Mouse (Mus musculus) embryonic facial prominence, embryonic 10.5 days (tissue): ENCODE data around the gene Strbp. TPM values are rescaled to one million over a fixed set of nuclear protein-coding genes. Genes with fewer than 3 reads are reported as not detected.

Experiments
- DNase-seq: peaks from one replicate; pipeline ENCODE4 v3.0.0-alpha.2; 2017; ENCODE audit warnings: low spot score
- H3K27ac ChIP-seq: fragments of 300-500 bp; sonication (generic); replicated peaks from 2 replicates; pipeline ENCODE4 v1.5.1; 2016; ENCODE audit warnings: mild to moderate bottlenecking
- H3K27me3 ChIP-seq: fragments of 300-500 bp; sonication (generic); replicated peaks from 2 replicates; pipeline ENCODE4 v1.6.1; 2016; ENCODE audit warnings: low read depth, mild to moderate bottlenecking; ENCODE audit not compliant: poor library complexity, severe bottlenecking
- H3K36me3 ChIP-seq: fragments of 300-500 bp; sonication (generic); replicated peaks from 2 replicates; pipeline ENCODE4 v1.6.1; 2016; ENCODE audit warnings: mild to moderate bottlenecking, moderate library complexity
- H3K4me1 ChIP-seq: fragments of 300-500 bp; sonication (generic); 2 replicates; pipeline ENCODE4 v1.6.1; 2016
- H3K4me3 ChIP-seq: fragments of 300-500 bp; sonication (generic); 2 replicates; pipeline ENCODE4 v1.5.1; 2016; ENCODE audit warnings: mild to moderate bottlenecking, moderate library complexity
- H3K9me3 ChIP-seq: fragments of 300-500 bp; sonication (generic); 2 replicates; pipeline ENCODE4 v1.6.1; 2016; ENCODE audit warnings: mild to moderate bottlenecking
- WGBS: fragments of 180-500 bp; shearing (Covaris S2); methylation state at CpG from one replicate; pipeline ENCODE4 v1.1.7; 2016; 5-methylcytosine and 5-hydroxymethylcytosine counted together
- polyA plus RNA-seq: library from polyadenylated mRNA; unstranded; fragments of >200 nt; fragmentation: Nextera tagmentation; extraction: Ambion mirVana; gene quantifications from 2 replicates; pipeline ENCODE4 v1.2.1, GENCODE M21; 2016

Gene Strbp
- 49.2 and 50.4 TPM in 2 replicates for polyA plus RNA-seq

DNA sequence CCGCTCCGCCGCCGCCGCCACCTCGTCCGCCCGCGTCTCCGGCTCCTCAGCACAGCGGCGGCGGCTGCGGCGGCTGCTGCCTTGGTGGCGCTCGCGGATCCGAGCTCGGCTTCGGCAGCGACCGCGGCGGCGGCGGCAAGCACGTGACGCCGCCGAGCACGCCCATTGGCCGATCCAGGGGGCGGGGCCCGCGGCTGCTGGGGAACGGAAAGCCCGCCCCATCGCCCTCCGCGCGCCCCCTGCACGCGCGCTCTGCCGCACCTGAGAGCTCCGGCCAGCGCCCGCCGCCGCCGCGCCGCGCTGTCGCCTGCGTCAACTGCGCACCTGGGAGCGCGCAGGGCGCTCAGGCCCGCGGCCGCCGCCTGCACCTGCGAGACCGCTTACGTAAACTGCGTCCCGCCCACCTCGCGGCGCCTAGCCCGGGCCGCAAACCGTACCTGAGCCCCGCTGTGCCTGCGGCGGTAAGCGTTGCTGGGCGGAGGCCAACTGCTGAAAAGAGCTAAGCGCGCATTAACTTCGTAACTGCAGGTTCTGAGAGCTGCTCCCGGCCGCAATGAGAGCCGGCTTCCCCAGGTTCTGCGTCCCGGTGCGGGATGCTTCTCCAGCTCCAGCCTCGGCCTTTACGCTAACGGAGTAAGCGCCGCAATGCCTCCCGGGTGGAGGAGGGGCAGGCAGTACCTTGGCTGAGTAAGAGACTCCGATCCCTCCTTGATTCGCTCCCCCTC is at the start of gene Strbp:
Gene Strbp, minus strand, starts transcription at position 630 of the 725 bp plus-strand sequence.
- peak; percentile 97 for DNase-seq
- Histone ChIP-seq H3K4me1 (peaks cover 22% of the 10 kb centered on the region), H3K9me3 (no peaks in the 10 kb centered on the region), H3K4me3 (peak within 1 kb of the TSS; percentile 98), H3K27ac (peak within 1 kb of the TSS; percentile 94), H3K36me3 (peaks cover 6% of the 10 kb centered on the region), H3K27me3 (peaks cover 18% of the 10 kb centered on the region)
- 3% methylated on average over 98 of the region's 98 CpGs for WGBS

DNA sequence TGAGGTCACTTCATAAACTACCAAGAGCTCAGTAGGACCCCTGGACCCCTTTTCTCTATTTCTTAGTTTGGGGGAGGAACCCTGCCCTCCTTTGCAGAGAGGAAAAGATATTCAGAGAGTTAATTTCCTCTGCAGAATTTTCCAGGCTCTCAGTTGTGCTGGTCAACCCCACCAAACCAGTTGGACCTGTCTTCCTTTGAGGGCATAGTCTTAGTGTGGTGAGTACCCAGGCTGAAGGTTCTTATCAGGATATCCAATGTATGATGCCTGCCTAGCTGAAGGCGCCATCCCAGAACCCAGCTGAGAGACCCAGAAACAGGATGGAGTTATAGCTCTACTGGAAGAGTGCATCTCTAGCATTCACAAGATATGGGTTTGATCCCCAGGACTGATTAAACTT is 47.5 kb upstream of the Strbp start:
- peaks cover 21% of the 10 kb centered on the region for H3K4me1 ChIP-seq
- no peaks in the 10 kb centered on the region for H3K36me3 ChIP-seq
- H3K9me3 ChIP-seq: no peaks in the 10 kb centered on the region
- H3K27ac ChIP-seq: no peak overlapping the region
- H3K27me3 ChIP-seq: peaks cover 13% of the 10 kb centered on the region; the same call in 1 of the 2 replicates
- no peak for DNase-seq
- 93% methylated on average over 1 of the region's 1 CpGs for WGBS
- no peak overlapping the region for H3K4me3 ChIP-seq

DNA sequence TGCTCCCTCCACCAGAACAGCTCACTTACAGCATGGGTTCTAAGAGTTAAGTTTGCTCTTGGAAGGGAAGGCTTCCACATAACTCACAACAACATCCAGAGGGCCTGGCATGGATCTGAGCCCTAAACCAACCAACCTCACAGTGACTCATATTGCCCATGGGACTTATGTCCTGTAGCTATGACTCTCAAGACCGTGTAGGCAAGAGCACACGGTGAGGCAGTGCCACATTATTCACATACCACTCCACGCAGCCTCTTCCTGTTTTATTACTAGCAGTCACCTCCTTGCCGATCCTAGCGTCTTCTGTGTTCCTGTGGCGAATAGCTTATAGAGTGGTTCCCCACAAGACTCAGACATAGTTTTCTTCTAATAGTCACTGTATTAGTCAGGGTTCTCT is 45.7 kb upstream of the Strbp start:
- Histone ChIP-seq H3K4me3 (no peak overlapping the region), H3K27me3 (0 out of 2 replicates have a peak, but pooled peaks cover 5% of the 10 kb centered on the region), H3K9me3 (no peaks in the 10 kb centered on the region), H3K27ac (no peak overlapping the region), H3K4me1 (peaks cover 12% of the 10 kb centered on the region), H3K36me3 (no peaks in the 10 kb centered on the region)
- WGBS: 79% methylated on average over 6 of the region's 6 CpGs
- no peak for DNase-seq

DNA sequence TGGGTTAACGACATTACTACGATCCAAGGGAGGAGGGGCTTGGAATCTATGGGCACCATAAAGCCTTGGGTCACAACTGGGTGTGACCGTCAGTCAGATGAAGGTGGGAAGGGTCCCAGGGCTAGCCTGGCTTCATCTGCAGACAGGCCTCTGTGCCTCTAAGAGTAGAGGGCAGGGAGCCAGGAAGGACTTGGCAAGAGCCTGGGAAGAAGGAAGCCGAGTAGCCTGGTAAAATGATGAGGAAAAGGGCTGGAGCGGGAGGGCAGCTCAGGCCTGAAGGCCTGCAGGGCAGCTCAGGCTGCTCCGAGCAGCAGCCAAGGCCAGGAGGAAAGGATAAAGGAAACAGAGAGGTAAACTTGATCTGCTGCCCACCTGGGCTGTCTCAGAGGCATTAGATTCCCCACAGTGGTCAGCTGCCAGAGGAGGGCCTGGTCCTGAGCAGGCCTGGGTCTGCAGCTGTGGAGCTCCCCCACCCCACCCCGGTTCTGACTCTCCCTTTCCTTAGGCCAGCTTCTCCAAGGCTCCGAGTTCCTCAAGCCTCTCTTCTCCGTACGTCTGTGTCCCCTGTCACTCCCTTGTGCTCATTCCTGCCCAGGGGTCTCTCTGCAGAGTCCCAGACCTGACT is 44.9 kb upstream of the Strbp start:
- Histone ChIP-seq H3K36me3 (no peaks in the 10 kb centered on the region), H3K4me3 (no peak overlapping the region), H3K4me1 (peaks cover 12% of the 10 kb centered on the region), H3K9me3 (no peaks in the 10 kb centered on the region), H3K27ac (peak overlapping the region; percentile 25), H3K27me3 (0 out of 2 replicates have a peak, but pooled peaks cover 5% of the 10 kb centered on the region)
- DNase-seq: no peak
- 55% methylated on average over 10 of the region's 10 CpGs for WGBS

DNA sequence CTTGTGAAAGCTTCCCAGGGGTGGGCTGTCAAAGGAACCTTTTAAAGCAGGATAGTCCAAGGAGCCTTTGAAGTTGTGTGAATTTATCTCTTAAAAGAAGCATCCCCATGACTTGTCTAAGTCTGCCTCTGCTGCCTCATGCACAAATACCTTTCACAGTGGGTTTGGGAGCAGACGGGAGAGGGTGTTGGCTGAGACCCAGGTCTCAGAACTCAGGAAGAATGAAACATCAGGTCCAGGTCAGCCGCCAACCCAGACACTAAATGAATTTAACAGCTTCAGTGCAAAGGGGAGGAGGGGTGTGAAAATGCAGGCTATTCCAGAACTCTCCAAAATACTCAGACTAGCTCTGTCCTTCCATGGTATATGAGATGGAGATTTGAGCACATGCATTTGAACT is 44.2 kb upstream of the Strbp start:
- Histone ChIP-seq H3K9me3 (no peaks in the 10 kb centered on the region), H3K4me3 (no peak overlapping the region), H3K36me3 (no peaks in the 10 kb centered on the region), H3K4me1 (peaks cover 12% of the 10 kb centered on the region), H3K27me3 (0 out of 2 replicates have a peak, but pooled peaks cover 5% of the 10 kb centered on the region), H3K27ac (no peak overlapping the region)
- no peak for DNase-seq
- WGBS: 65% methylated on average over 2 of the region's 2 CpGs

DNA sequence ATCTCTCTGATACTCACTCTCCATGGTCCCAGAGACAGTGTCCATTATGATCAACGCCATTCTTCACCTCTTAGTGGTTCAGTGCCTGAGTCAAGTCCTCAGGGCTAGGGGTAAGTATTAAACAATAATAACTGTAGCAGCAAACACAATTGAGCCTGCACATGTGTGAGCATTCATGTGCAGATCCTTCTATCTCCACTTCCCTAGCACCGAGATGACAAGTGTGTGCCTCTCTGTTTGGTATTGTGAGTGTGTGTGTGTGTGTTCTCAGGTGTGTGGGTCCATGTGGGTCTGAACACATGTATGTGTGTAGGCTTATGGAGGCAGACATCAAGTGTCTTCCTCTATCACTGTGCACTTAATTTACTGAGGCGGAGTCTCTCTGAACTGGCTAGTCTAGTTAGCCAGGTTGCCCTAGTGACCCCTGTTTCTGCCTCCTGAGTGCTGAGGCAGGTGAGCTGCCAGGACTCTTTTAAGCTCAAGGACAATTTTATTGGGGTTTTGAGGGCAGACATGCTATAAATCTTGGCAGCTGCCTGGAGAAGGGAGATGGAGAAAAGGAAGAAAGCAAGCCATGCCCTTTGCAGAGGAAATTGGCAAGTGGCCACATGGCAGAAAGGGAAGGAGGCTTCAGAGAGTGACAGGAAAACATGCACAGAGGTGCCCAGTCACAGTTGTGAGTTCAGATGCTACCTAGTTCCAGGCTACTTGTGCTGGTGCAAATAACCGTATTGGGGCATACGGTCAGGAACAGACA is 42.8 kb upstream of the Strbp start:
- Histone ChIP-seq H3K27ac (no peak overlapping the region), H3K36me3 (no peaks in the 10 kb centered on the region), H3K9me3 (no peaks in the 10 kb centered on the region), H3K4me1 (peaks cover 12% of the 10 kb centered on the region), H3K27me3 (0 out of 2 replicates have a peak, but pooled peaks cover 5% of the 10 kb centered on the region), H3K4me3 (no peak overlapping the region)
- no peak for DNase-seq
- WGBS: 87% methylated on average over 5 of the region's 5 CpGs

GRCm38 (mm10) chr2:37744773-37745395 is 41.2 kb upstream of the Strbp start:
- H3K27me3 ChIP-seq: 0 out of 2 replicates have a peak, but pooled peaks cover 5% of the 10 kb centered on the region
- H3K36me3 ChIP-seq: no peaks in the 10 kb centered on the region
- DNase-seq: no peak
- H3K4me3 ChIP-seq: no peak overlapping the region
- 90% methylated on average over 10 of the region's 10 CpGs for WGBS
- no peaks in the 10 kb centered on the region for H3K9me3 ChIP-seq
- H3K27ac ChIP-seq: no peak overlapping the region
- H3K4me1 ChIP-seq: peaks cover 12% of the 10 kb centered on the region

DNA sequence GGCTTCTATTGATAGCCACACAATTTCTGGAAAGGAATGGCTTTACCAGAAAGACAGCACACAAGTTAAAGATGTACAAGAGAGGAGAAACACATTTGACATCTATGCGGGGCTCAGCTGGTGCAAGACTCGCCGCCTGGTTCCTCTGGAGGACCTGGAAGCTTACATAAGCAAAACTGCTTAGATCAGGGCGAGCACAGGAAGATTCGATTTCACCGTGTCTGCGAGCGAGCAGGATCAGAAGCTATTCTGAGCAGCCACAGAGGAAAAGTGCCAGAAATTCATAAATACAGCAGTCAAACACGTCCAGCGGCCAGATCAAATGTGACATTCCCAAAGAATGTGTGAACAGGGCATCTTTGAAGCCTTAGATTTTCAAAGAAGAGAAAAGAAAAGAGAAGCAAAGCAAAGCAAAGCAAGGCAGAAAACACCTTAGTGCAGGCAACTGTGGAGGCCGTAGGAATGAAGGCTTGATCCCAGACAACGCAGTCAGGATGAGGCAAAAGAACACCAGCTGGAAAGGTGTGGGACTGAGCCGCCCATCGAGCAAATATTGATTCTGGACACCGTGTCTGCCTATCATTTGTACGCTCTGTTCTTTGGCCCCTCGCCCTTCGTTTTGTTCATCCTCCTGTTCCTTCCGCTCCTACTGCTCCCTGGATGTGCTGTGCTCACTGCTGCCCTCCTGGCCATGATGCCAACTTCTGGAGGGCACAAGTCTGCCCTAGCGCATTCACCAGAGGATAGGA is 38.3 kb upstream of the Strbp start:
- no peaks in the 10 kb centered on the region for H3K9me3 ChIP-seq
- DNase-seq: no peak
- no peaks in the 10 kb centered on the region for H3K36me3 ChIP-seq
- H3K4me3 ChIP-seq: no peak overlapping the region
- no peak overlapping the region for H3K27ac ChIP-seq
- no peaks in the 10 kb centered on the region for H3K4me1 ChIP-seq
- no peaks in the 10 kb centered on the region for H3K27me3 ChIP-seq
- 80% methylated on average over 20 of the region's 20 CpGs for WGBS

GRCm38 (mm10) chr2:37735807-37736188 is 32.1 kb upstream of the Strbp start:
- 64% methylated on average over 1 of the region's 1 CpGs for WGBS
- no peak for DNase-seq
- no peaks in the 10 kb centered on the region for H3K27me3 ChIP-seq
- H3K4me3 ChIP-seq: peak overlapping the region; percentile 34
- peaks cover 12% of the 10 kb centered on the region for H3K4me1 ChIP-seq
- H3K27ac ChIP-seq: 0 out of 2 replicates have a peak overlapping the region, but pooled peaks have one; percentile 57
- no peaks in the 10 kb centered on the region for H3K9me3 ChIP-seq
- no peaks in the 10 kb centered on the region for H3K36me3 ChIP-seq

GRCm38 (mm10) chr2:37734979-37735806 is 31.5 kb upstream of the Strbp start:
- WGBS: 21% methylated on average over 17 of the region's 17 CpGs
- H3K4me3 ChIP-seq: peak overlapping the region; percentile 34

DNA sequence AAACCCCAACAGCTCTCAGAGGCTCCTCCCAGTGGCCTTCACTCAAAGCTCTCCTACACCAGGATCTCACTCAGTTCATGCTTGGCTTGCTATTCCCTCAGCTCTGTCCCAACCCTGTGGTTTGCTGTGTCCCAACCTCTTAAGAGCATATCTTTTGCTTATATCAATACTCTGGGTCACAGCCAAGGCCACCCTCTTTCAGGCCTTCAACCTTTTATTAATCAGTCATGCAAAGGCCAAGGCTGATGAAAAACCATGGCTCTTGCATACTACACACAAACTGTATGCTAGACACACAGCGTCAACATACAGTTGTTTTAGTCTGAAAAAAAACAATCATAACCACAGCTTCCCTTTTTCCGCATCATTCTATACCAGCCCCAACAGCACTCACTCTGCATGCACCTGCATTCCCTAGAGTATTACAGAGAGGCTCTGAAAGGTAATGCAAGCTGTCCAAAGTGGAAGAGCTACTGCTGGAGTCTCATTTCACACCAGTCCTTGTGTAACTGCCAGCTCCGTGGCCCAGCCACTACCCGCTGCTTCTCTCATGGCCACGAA is 27.7 kb upstream of the Strbp start:
- Histone ChIP-seq H3K4me3 (no peak overlapping the region), H3K36me3 (no peaks in the 10 kb centered on the region), H3K4me1 (peaks cover 12% of the 10 kb centered on the region), H3K27me3 (no peaks in the 10 kb centered on the region), H3K27ac (no peak overlapping the region), H3K9me3 (no peaks in the 10 kb centered on the region)
- DNase-seq: no peak
- 90% methylated on average over 5 of the region's 5 CpGs for WGBS

More at GRCm38 (mm10) chr2:37734979-37735806, 31.5 kb upstream of the Strbp start:
- peaks cover 12% of the 10 kb centered on the region for H3K4me1 ChIP-seq
- peak overlapping the region; percentile 57 for H3K27ac ChIP-seq
- no peaks in the 10 kb centered on the region for H3K36me3 ChIP-seq
- no peaks in the 10 kb centered on the region for H3K9me3 ChIP-seq
- peak; percentile 55 for DNase-seq
- H3K27me3 ChIP-seq: no peaks in the 10 kb centered on the region
